Mouse (Mus musculus): Measurements from ENCODE around the gene Fscn2.
A peak's percentile ranks its signal among the peaks of the same experiment; 100 is the strongest.
"Not testable (repeated sequence)": the region's sequence is repeated elsewhere in the genome, so short reads cannot be mapped to it uniquely, and the experiment has no call there.

Gene Fscn2

DNA sequence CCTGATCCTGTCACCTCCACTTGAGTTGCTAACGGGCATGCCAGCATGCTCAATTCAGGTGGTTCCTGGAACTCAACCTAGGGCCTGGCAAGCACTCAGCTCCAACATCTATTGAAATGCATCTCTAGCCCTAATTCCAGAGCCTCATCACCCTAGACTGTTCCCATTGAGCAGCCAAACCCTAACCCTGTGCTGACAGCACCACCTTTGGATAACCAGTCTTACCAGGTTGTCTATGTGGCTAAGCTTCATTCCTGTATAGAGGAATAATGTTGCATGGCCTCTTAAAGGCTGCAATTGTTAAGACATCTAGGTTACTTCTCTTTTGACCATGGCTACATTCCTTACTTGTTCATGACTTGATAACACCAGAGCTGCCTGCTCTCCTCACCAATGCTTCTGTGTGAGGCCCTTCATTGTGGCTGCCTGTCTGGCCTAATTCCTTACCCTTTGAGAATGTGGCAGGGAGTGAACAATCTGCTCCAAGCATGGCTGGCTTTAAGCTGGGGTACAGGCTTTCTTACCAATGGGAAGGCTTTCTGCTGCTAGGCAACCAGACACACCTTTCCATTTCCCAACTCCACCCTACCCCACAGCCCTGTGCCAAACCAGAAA lies 16.2 kb upstream of the Fscn2 start:
- DNase-seq (ENCODE audit: low spot score in 2 of 2): peak; percentile 39 to 42

GRCm38 (mm10) chr11:120346383-120347034 lies 14.8 kb upstream of the Fscn2 start:
- DNase-seq (ENCODE audit: low spot score in 2 of 2): peak; percentile 22 to 31

DNA sequence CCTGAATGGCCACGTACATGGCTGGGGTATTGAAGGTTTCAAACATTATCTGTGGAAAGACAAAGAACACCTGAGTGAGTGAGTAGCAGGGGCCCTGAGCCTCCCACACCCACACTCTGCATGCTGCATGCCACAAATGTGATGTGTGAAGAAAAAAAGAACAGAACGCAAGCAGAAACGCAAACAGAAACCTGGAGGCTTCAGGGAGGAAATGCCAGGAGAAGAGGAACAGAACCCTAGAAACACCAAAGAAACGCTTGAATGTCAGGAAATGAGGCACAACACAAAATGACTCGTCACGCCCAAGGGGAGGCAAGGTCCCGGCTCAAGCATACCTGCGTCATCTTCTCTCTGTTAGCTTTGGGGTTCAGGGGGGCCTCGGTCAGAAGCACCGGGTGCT lies 14.0 kb upstream of the Fscn2 start:
- peak; percentile 30 to 36 for DNase-seq (ENCODE audit: low spot score in 2 of 2)

- DNase-seq (ENCODE audit: low spot score in 2 of 2): peak; percentile 93 to 94
Measured at GRCm38 (mm10) chr11:120347791-120348683, 13.3 kb upstream of the Fscn2 start, which contains the start of gene Actg1. Gene Actg1, minus strand, starts transcription at chr11:120348542.

DNA sequence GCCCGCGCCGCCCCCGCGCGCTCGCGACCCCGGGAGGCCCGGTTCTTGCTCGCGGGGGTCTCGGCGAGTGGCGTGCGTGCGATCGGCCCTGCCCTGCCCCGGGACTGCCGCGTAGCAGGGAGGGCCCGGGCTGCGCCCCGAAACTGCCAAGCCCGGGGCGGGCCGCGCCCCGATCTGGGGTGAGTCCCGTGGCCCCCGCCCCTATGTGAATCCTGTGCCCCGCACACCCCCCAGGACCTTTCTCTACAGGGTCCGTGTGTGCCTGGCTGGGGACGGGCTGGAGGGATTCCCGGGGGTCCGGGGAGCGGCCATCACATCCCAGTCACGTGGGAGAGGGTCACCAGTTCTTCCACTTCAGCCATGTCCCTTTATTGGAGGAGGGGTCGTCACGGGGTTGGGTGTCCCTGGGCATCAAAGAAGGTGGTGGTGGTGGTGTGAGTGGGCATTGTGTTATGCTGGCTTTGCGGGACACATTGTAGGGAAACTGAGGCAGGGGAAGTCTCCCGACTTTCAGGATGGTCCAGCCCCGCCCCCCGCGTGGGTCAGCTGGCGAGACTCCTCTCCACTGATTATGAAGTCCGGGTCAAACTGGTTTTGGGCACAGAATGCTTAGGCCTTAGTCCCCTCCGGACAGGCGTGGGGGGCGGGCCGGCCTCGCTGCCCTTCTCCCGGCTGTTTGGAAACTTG lies 12.5 kb upstream of the Fscn2 start:
- DNase-seq (ENCODE audit: low spot score in 2 of 2): peak; percentile 73 to 85

GRCm38 (mm10) chr11:120349371-120349985 lies 11.9 kb upstream of the Fscn2 start:
- DNase-seq (ENCODE audit: low spot score in 2 of 2): peak; percentile 49 to 71

DNA sequence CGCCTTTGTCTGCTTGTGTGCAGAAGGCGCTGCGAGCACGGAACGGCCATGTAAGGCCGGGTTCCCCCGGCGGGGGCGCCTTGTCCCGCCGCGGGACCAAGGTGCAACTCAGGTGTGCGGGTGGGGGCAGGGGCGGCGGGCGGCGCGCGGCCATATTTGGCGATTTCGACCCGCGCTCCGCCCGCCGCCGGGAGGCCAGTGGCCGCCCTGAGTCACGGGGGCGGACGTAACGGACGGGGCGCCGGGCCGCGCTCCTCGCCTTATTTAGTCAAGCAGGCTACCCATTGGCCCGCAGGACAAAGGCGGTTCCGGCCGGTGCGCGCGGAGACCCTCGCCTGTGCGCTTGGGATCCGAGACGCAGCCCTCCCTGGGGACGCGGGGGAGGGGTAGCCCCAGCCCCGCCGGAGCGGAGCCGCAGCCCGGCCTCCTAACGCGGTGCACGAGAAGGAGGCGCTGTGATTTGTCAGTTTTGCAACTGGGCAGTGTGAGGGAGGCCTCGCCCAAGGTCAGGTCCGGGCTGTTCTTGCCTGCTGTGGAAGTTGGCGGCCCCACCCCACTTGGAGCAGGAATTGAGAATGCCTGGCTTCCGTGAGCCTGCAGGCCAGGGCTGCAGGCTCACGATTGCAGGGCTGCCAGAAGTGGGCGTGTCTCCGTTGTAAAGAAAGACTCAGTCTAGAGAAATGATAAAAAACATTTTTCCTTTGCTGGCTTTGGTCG lies 11.2 kb upstream of the Fscn2 start:
- peak; percentile 85 to 89 for DNase-seq (ENCODE audit: low spot score in 2 of 2)

DNA sequence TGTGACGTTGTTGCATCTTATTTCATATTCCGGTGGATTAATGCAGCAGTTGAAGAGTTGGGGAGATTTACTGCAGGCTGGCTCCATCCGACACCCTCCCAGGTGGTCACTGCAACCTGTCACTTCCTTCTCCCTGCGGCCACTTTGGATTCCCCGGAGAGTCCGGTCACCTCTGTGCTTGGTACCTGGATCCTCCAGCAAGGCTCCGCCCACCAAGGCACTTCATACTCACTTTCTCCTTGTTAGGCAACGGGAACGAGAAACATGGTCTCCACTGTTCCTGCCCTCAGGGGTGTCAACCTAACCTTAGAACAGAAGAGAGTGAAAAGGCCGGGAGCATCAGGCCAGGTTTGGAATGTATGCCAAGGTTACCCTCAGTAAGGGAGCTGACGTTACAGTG lies 10.6 kb upstream of the Fscn2 start:
- DNase-seq (ENCODE audit: low spot score in 2 of 2): peak; percentile 49 to 66

DNA sequence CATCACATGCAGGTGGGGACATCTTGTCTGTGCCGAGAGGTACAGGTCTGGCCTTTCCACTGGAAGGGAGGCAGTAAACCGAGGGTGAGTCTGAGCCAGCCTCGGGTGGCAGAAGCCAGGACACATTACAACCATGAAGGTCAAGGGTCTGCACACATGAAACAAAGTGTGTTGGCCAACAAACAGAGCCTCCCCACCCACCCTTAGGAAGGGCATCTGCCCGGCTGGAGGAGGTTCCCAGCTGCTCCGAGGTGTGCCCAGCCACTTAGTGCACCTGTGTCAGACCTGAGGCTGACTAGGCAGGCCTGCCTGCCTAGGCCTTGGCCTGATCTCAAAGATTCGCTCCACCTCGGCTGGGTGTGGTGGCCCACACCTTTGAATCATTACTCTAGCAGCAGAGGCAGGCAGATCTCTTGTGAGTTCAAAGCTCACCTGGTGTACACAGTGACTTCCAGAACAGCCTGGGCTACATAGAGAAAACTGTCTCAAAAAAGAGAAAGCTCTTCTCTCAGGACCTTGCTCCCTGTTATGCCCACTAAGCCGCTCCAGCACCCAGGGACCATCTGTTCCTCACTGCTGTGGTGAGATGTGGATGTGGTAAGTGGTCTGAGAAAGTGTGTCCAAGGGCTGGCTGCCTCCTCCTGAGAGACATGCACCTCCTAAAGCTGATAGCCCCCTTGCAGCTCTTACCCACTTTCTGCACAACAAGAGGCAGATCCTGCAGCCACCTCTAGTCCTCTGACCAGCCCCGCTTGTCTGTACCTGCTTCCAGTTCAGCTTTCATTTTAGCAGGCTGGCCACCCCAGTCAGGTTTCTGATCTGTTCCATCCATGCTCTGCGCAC lies 9.9 kb upstream of the Fscn2 start:
- DNase-seq (ENCODE audit: low spot score in 2 of 2): peak; percentile 27 to 48

GRCm38 (mm10) chr11:120352093-120352350 lies 9.3 kb upstream of the Fscn2 start:
- DNase-seq (ENCODE audit: low spot score in 2 of 2): not testable (repeated sequence)

GRCm38 (mm10) chr11:120352571-120353290 lies 8.6 kb upstream of the Fscn2 start:
- peak; percentile 73 for DNase-seq (ENCODE audit: low spot score in 2 of 2)

DNA sequence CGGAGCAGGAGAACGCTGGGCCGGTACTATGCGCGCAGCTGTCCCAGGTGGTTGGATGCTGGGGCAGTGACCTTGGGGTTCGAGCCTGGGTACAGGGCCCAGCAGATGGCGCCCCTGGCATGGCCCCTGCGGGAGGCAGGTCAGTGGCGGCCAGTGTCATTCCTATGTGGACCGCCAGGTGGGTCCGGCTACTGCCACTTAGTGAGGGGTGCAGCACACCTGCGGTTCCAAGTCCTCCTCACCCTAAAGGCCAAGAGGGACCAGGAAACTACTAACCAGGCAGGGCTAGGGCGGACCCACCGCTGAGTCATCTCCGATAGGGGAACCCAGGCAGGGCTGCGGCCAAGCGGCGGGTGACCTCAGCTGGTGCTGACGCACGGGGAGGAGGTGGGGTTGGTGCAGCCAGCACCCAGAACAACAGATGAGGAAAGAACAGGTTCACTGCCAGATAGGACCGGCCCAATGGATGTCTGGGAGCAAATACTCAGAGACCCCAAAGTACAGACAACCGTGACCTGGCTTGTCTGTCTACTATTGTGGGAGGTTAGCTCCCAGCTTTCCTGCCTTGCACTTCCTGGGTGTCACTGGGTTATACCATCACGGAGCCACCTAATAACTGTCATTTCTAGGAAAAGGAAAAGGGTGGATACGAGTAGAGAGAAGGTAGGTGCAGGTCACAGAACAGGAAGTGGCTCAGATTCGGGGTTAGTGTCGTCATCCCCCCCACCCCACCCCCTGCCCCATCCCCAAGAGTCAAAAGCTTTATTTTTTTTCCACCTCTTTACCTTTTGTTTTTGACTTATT lies 7.6 kb upstream of the Fscn2 start:
- DNase-seq (ENCODE audit: low spot score in 2 of 2): peak; percentile 65 to 70

- peak in 1 of 2 experiments; percentile 32 for DNase-seq (ENCODE audit: low spot score in 2 of 2)
Measured at GRCm38 (mm10) chr11:120354304-120355276, 6.7 kb upstream of the Fscn2 start.

DNA sequence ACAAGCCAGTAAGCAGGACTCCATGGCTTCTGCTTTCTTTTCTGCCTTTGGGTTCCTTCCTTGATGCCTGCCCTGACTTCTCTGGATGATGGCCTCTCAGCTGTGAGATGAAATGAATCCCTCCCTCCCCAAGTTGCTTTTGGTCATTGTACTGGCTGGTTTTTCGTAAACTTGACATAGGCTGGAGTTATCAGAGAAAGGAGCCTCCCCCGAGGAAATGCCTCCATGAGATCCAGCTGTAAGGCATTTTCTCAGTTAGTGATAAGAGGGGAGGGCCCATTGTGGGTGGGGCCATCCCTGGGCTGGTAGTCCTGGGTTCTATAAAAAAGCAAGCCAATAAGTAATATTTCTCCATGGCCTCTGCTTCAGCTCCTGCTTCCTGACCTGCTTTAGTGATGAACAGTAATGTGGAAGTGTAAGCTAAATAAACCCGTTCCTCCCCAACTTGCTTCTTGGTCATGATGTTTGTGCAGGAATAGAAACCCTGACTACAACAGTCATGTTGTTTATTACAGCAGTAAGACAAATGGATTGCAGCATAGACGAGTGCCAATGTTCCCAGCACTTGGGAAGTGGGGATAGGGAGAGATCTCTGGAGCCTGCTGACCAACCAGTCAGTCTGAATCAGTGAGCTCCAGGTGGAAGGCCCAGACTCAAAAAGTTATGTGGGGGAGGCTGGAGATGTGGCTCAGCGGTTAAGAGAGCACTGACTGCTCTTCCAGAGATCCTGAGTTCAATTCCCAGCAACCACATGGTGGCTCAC lies 5.9 kb upstream of the Fscn2 start:
- peak in 1 of 2 experiments; percentile 12 for DNase-seq (ENCODE audit: low spot score in 2 of 2)

GRCm38 (mm10) chr11:120356319-120356840 lies 5.0 kb upstream of the Fscn2 start:
- DNase-seq (ENCODE audit: low spot score in 2 of 2): peak in 1 of 2 experiments; percentile 21

DNA sequence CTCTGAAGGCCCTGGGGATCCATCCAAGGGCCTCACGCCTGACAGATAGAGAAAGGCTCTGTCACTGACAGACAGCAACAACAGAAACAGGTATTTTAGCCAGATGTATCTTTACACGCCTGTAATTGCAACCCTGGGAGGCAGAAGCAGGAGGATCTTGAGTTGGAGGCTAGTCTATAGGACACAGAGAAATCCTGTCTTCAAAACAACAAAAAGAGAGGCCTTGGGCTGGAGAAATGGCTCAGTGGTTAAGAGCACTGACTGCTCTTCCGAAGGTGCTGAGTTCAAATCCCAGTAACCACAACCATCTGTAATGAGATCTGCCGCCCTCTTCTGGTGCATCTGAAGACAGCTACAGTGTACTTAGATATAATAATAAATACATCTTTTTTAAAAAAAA lies 4.4 kb upstream of the Fscn2 start:
- DNase-seq (ENCODE audit: low spot score in 2 of 2): no peak
